In the genomic region with DNA sequence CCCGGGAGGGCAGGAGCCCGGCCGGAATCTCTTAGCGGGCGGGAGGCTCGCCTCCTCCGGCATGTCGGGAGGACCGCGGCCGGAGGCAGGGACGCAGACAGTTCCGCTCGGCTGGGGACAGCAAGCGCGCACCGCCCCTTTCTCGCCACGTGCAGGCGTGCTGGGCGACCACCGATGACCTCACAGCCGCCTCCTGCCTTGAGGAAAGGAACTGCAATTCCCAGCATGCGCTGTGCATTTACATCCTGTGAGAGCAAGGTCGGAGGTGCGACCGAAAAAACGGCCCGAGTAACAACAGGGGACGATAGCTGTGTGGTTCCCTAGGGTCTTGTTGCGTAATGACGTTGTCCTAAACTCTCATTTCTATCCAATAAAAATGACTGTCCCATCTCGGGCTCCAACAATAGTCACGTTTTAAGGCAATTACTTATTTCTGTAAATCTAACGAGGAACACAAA, we compare ENCODE assay signal across 8 mouse cellular contexts. TPM values are rescaled to one million over a fixed set of nuclear protein-coding genes. Genes with fewer than 3 reads are reported as not detected.
DNase-seq lines count a peak whose midpoint lies in the region; ATAC-seq lines count a peak whose summit lies in the region.

TSS of gene Dhx33 (minus strand) at position 122 of the 458 bp plus-strand sequence.

- no peaks in the 10 kb centered on the region for H3K27me3 ChIP-seq in hindbrain, embryonic 16.5 days (replicated peaks; ENCODE audit: control insufficient read depth, insufficient read depth, low read length)

- H3K4me2 ChIP-seq in hindbrain, embryonic 16.5 days (ENCODE audit: low read length): peak within 1 kb of the TSS; percentile 98

- H3K9ac ChIP-seq in hindbrain, embryonic 16.5 days (ENCODE audit: low read depth, low read length): peak within 1 kb of the TSS; percentile 83

- peaks cover 36% of the 10 kb centered on the region for H3K79me2 ChIP-seq in macrophage (ENCODE audit: inconsistent target)

- H3K9me3 ChIP-seq in hindbrain, embryonic 16.5 days (ENCODE audit: control insufficient read depth, low read length): no peaks in the 10 kb centered on the region

- peak; percentile 99 for ATAC-seq in hindbrain, embryonic 16.5 days

- H3K4me1 ChIP-seq in hindbrain, embryonic 16.5 days (ENCODE audit: control insufficient read depth, insufficient read depth, low read depth, low read length): peaks cover 13% of the 10 kb centered on the region

- peak within 1 kb of the TSS; percentile 84 for H3K27ac ChIP-seq in hindbrain, embryonic 16.5 days (ENCODE audit: low read depth, low read length)
- peak within 1 kb of the TSS; percentile 41 for H3K27ac ChIP-seq in macrophage

- 0% methylated on average over 34 of the region's 35 CpGs for WGBS in hindbrain, embryonic 16.5 days
- WGBS in macrophage (ENCODE audit: missing documents): 1% methylated on average over 35 of the region's 35 CpGs

- H3K36me3 ChIP-seq in hindbrain, embryonic 16.5 days (ENCODE audit: control insufficient read depth, insufficient read depth, low read length): peaks cover 16% of the 10 kb centered on the region
- H3K36me3 ChIP-seq in macrophage (ENCODE audit: inconsistent target): peaks cover 13% of the 10 kb centered on the region; the same call in 1 of the 2 replicates

- peak; percentile 99 for DNase-seq in WW6 (ENCODE audit: low read depth, low spot score)
- peak; percentile 94 to 97 for DNase-seq in cerebellum, postnatal 4 days (ENCODE audit: low spot score in 2 of 2)
- DNase-seq in gastrocnemius, adult 18-20 months (ENCODE audit: low spot score): peak; percentile 97
- peak; percentile 96 to 98 for DNase-seq in left cerebral cortex, adult 18-20 months (ENCODE audit: low spot score in 2 of 2)
- peak; percentile 98 for DNase-seq in right cerebral cortex, adult 18-20 months
- peak; percentile 78 for DNase-seq in urinary bladder, postnatal 10 days (ENCODE audit: low spot score)

- H3K4me3 ChIP-seq in hindbrain, embryonic 16.5 days (ENCODE audit: low read length): peak within 1 kb of the TSS; percentile 99
- H3K4me3 ChIP-seq in macrophage (ENCODE audit: inconsistent target): peak within 1 kb of the TSS; percentile 88

RNA-seq across cellular contexts. Expression of gene Dhx33, which starts in this region (rescaled TPM):
- total RNA-seq in gastrocnemius, adult 18-20 months (2021): 1 to 10 TPM; 6.1 to 7.6 TPM
- 12.4 and 14.7 TPM in 2 replicates for polyA plus RNA-seq in hindbrain, embryonic 16.5 days (2015; fragmentation: Nextera tagmentation; extraction: Ambion mirVana)
- 10 to 100 TPM; 25.9 to 27.0 TPM for total RNA-seq in left cerebral cortex, adult 18-20 months (2021)
- 10 to 100 TPM in 25 of 26 experiments, 1 to 10 TPM in 1; 9.9 to 49.8 (median 26.2) TPM for total RNA-seq in macrophage (2018; cell fraction: chromatin; rRNA removed)
- total RNA-seq in macrophage (2018; cell fraction: cytosol; rRNA removed): 10 to 100 TPM in 12 of 26 experiments, 1 to 10 TPM in 14; 5.0 to 12.8 (median 9.7) TPM
- 10 to 100 TPM in 25 of 26 experiments, 1 to 10 TPM in 1; 8.6 to 48.5 (median 16.1) TPM for total RNA-seq in macrophage (2018; cell fraction: nucleus; rRNA removed)
- polyA plus RNA-seq in macrophage (2018): 9.2 to 12.2 TPM (median 9.6 TPM) in 3 replicates

Comparison
In these comparisons a context has a peak if more than half of its experiments do, and no peak if none do; other contexts are left out.
1. Peak in every context shown above with its lines: DNase-seq, ATAC-seq, H3K4me3 ChIP-seq and H3K27ac ChIP-seq.